Mouse (Mus musculus): ENCODE results near the gene Sh3d19.

Gene Sh3d19

GRCm38 (mm10) chr3:86135886-86136563 lies 165.1 kb downstream of the Sh3d19 start:
- in situ Hi-C loops (cut with MboI, MseI) = no loop called here

GRCm38 (mm10) chr3:86136936-86137574 lies 166.1 kb downstream of the Sh3d19 start:
- in situ Hi-C loops (cut with MboI, MseI) = no loop called here

GRCm38 (mm10) chr3:86139660-86140059 lies 168.8 kb downstream of the Sh3d19 start:
- in situ Hi-C loops (cut with MboI, MseI) = loop anchor here (5.0 kb wide), 1 partner anchor 83 kb away; the partner anchor contains the start of gene Lrba

- in situ Hi-C loops (cut with MboI, MseI) = loop anchor here (5.0 kb wide), 1 partner anchor 81 kb away; the partner anchor contains the start of gene Lrba
Observed at GRCm38 (mm10) chr3:86141366-86141765, 170.5 kb downstream of the Sh3d19 start.

GRCm38 (mm10) chr3:86141886-86142262 lies 171.0 kb downstream of the Sh3d19 start:
- in situ Hi-C loops (cut with MboI, MseI) = loop anchor here (5.0 kb wide), 1 partner anchor 80 kb away; the partner anchor contains the start of gene Lrba

- in situ Hi-C loops (cut with MboI, MseI) = loop anchor here (5.0 kb wide), 1 partner anchor 80 kb away; the partner anchor contains the start of gene Lrba
Observed at GRCm38 (mm10) chr3:86142263-86142933, 171.5 kb downstream of the Sh3d19 start, which contains the start of gene Rps3a1. TSS of gene Rps3a1 (minus strand) at chr3:86142702.

GRCm38 (mm10) chr3:86142934-86143317 lies 172.0 kb downstream of the Sh3d19 start:
- in situ Hi-C loops (cut with MboI, MseI) = loop anchor here (5.0 kb wide), 1 partner anchor 79 kb away; the partner anchor contains the start of gene Lrba

- in situ Hi-C loops (cut with MboI, MseI) = loop anchor here (5.0 kb wide), 1 partner anchor 79 kb away; the partner anchor contains the start of gene Lrba
Observed at GRCm38 (mm10) chr3:86143343-86143742, 172.4 kb downstream of the Sh3d19 start.

GRCm38 (mm10) chr3:86149063-86149462 lies 178.2 kb downstream of the Sh3d19 start:
- in situ Hi-C loops (cut with MboI, MseI) = no loop called here

- in situ Hi-C loops (cut with MboI, MseI) = no loop called here
Observed at GRCm38 (mm10) chr3:86149521-86149920, 178.6 kb downstream of the Sh3d19 start.

- in situ Hi-C loops (cut with MboI, MseI) = no loop called here
Observed at GRCm38 (mm10) chr3:86168841-86169425, 198.0 kb downstream of the Sh3d19 start.

- in situ Hi-C loops (cut with MboI, MseI) = no loop called here
Observed at GRCm38 (mm10) chr3:86179714-86180113, 208.8 kb downstream of the Sh3d19 start.
